Mouse (Mus musculus) thymus, adult 2 months (tissue): ENCODE results near the gene Ralgapa1. TPM values are rescaled to one million over a fixed set of nuclear protein-coding genes. Genes with fewer than 3 reads are reported as not detected.
"Not testable (repeated sequence)": the region's sequence is repeated elsewhere in the genome, so short reads cannot be mapped to it uniquely, and the experiment has no call there.

Experiments
- DNase-seq: peaks from one replicate; pipeline ENCODE4 v3.0.0; 2021
- H3K27ac ChIP-seq: fragments of 200-500 bp; 2 replicates; pipeline ENCODE4 v1.5.1; 2012; ENCODE audit warnings: low read length, control low read depth; ENCODE audit not compliant: control insufficient read depth, insufficient read depth
- H3K27me3 ChIP-seq: fragments of 200-500 bp; 2 replicates; pipeline ENCODE4 v1.6.1; 2012; ENCODE audit warnings: mild to moderate bottlenecking, low read length, moderate library complexity, mixed read lengths; ENCODE audit not compliant: control insufficient read depth, insufficient read depth
- H3K36me3 ChIP-seq: fragments of 200-500 bp; 2 replicates; pipeline ENCODE4 v1.6.1; 2012; ENCODE audit warnings: mild to moderate bottlenecking, low read length, moderate library complexity; ENCODE audit not compliant: control insufficient read depth, insufficient read depth
- H3K4me1 ChIP-seq: fragments of 200-500 bp; replicated peaks from 2 replicates; pipeline ENCODE4 v1.6.1; 2012; ENCODE audit warnings: low read length; ENCODE audit not compliant: control insufficient read depth, insufficient read depth
- H3K4me3 ChIP-seq: fragments of 200-500 bp; 2 replicates; pipeline ENCODE4 v1.5.1; 2012; ENCODE audit warnings: mild to moderate bottlenecking, low read length, control low read depth, moderate library complexity; ENCODE audit not compliant: control insufficient read depth, insufficient read depth
- CTCF ChIP-seq: fragments of 200-500 bp; IDR thresholded peaks from 2 replicates; pipeline ENCODE4 v1.5.1; 2012; ENCODE audit warnings: mild to moderate bottlenecking, control low read depth, low read length, moderate library complexity, borderline replicate concordance; ENCODE audit not compliant: control insufficient read depth, poor library complexity, insufficient read depth; ENCODE audit errors: extremely low read depth
- POLR2A ChIP-seq: fragments of 200-500 bp; IDR thresholded peaks from 2 replicates; pipeline ENCODE4 v1.6.1; 2012; ENCODE audit warnings: mild to moderate bottlenecking, low read length, control low read depth, moderate library complexity; ENCODE audit not compliant: control insufficient read depth, poor library complexity, insufficient read depth; ENCODE audit errors: extremely low read depth
- WGBS: fragments of 180-500 bp; shearing (Covaris S2); methylation state at CpG from one replicate; pipeline ENCODE4 v1.1.7; 2018; 5-methylcytosine and 5-hydroxymethylcytosine counted together
- polyA plus RNA-seq: library from polyadenylated mRNA; depleted of rRNA; stranded (reverse); fragments of >200 nt; gene quantifications from 2 replicates; pipeline ENCODE4 v1.2.3, GENCODE M21; 2012; rRNA removed

The Ralgapa1 gene
- polyA plus RNA-seq, 1 experiment = 29.5 TPM

- Histone ChIP-seq H3K27ac (no peak overlapping the region), H3K27me3 (no peaks in the 10 kb centered on the region), H3K4me1 (no peaks in the 10 kb centered on the region), H3K36me3 (no peaks in the 10 kb centered on the region), H3K4me3 (peak overlapping the region; percentile 40)
- 13% methylated on average over 19 of the region's 19 CpGs for WGBS
- DNase-seq = peak; percentile 54
- TF ChIP-seq CTCF = no peak
- no peak for TF ChIP-seq POLR2A
Observed at GRCm38 (mm10) chr12:55560025-55560690, 260.8 kb downstream of the Ralgapa1 start.

- Histone ChIP-seq H3K27ac (no peak overlapping the region), H3K36me3 (no peaks in the 10 kb centered on the region), H3K4me1 (no peaks in the 10 kb centered on the region), H3K27me3 (no peaks in the 10 kb centered on the region), H3K4me3 (no peak overlapping the region)
- no peak for DNase-seq
- WGBS = 83% methylated on average over 12 of the region's 12 CpGs
- TF ChIP-seq CTCF (no peak), POLR2A (no peak)
Observed at GRCm38 (mm10) chr12:55559184-55559855, 261.6 kb downstream of the Ralgapa1 start.

GRCm38 (mm10) chr12:55557866-55558265, 263.1 kb downstream of the Ralgapa1 start:
- WGBS = 87% methylated on average over 6 of the region's 6 CpGs
- no peak for TF ChIP-seq POLR2A
- no peak for TF ChIP-seq CTCF
- no peaks in the 10 kb centered on the region for H3K36me3 ChIP-seq

GRCm38 (mm10) chr12:55554901-55555300, 266.1 kb downstream of the Ralgapa1 start:
- H3K27me3 ChIP-seq, H3K36me3 ChIP-seq, DNase-seq, H3K27ac ChIP-seq, H3K4me3 ChIP-seq, H3K4me1 ChIP-seq: not testable (repeated sequence)
- WGBS = 89% methylated on average over 6 of the region's 6 CpGs

More at GRCm38 (mm10) chr12:55557866-55558265, 263.1 kb downstream of the Ralgapa1 start:
- Histone ChIP-seq H3K4me1 (no peaks in the 10 kb centered on the region), H3K27ac (no peak overlapping the region), H3K27me3 (no peaks in the 10 kb centered on the region), H3K4me3 (no peak overlapping the region)
- DNase-seq = no peak

Other genes starting within 250 kb of the Ralgapa1 start
- 0.03 and 0.10 TPM in 2 replicates for gene Insm2, start 221.7 kb downstream of the Ralgapa1 start, polyA plus RNA-seq
- 13.2 and 17.0 TPM in 2 replicates for gene Brms1l, start 15.2 kb upstream of the Ralgapa1 start, polyA plus RNA-seq